16 mouse cellular contexts compared by ENCODE assay signal in genomic region chr11:50158346-50158745, GRCm38 (mm10).
"Had no signal": no experiment of that assay in that cellular context is flagged by ENCODE, and none has a peak within 500 bp of the region (broad histone marks: within the 10 kb centered on the region; RNA-seq: fewer than 3 reads in every experiment).

No protein-coding gene starts in this region.

- ATAC-seq: hindbrain, embryonic 16.5 days; inflammation-experienced regulatory T-cells, adult 6 months had no signal

- H3K4me1 ChIP-seq: limb, embryonic 13.5 days; midbrain, embryonic 12.5 days had no signal

- H3K4me2 ChIP-seq: hindbrain, embryonic 12.5 days; limb, embryonic 13.5 days; lung, embryonic 15.5 days; midbrain, embryonic 12.5 days; neural tube, embryonic 15.5 days had no signal

- H3K9ac ChIP-seq: hindbrain, embryonic 12.5 days; liver, embryonic 14.5 days; lung, embryonic 15.5 days; midbrain, embryonic 12.5 days; neural tube, embryonic 15.5 days had no signal

- H3K27me3 ChIP-seq: hindbrain, embryonic 12.5 days; limb, embryonic 13.5 days; lung, embryonic 15.5 days; megakaryocyte, embryonic 14.5 days; midbrain, embryonic 12.5 days; neural tube, embryonic 15.5 days had no signal

- H3K4me3 ChIP-seq: hindbrain, embryonic 12.5 days; limb, embryonic 13.5 days; lung, embryonic 15.5 days; megakaryocyte, embryonic 14.5 days; midbrain, embryonic 12.5 days; neural tube, embryonic 15.5 days had no signal

- H3K27ac ChIP-seq: hindbrain, embryonic 12.5 days; limb, embryonic 13.5 days; liver, embryonic 14.5 days; lung, embryonic 15.5 days; macrophage; midbrain, embryonic 12.5 days; neural tube, embryonic 15.5 days had no signal

- H3K9me3 ChIP-seq: hindbrain, embryonic 12.5 days; limb, embryonic 13.5 days; lung, embryonic 15.5 days; megakaryocyte, embryonic 14.5 days; midbrain, embryonic 12.5 days; neural tube, embryonic 15.5 days had no signal

- DNase-seq: left cerebral cortex, postnatal 4 days; lung, postnatal 14 days; right cerebral cortex, adult 18-20 months; right cerebral cortex, postnatal 25 days; thymus, adult 18-20 months; thymus, postnatal 14 days had no signal
